Mouse (Mus musculus): ENCODE measurements around the gene Wipi1.
"Not testable (repeated sequence)": the region's sequence is repeated elsewhere in the genome, so short reads cannot be mapped to it uniquely, and the experiment has no call there.

The Wipi1 gene

GRCm38 (mm10) chr11:109611303-109612149, at the start of gene Wipi1:
TSS of gene Wipi1 (minus strand) at chr11:109611967.
- peak; percentile 100 for DNase-seq (ENCODE audit: low read depth)

GRCm38 (mm10) chr11:109660526-109660925, 48.8 kb upstream of the Wipi1 start:
- not testable (repeated sequence) for DNase-seq (ENCODE audit: low read depth)

GRCm38 (mm10) chr11:109656232-109656631, 44.5 kb upstream of the Wipi1 start:
- DNase-seq (ENCODE audit: low read depth), result no peak

GRCm38 (mm10) chr11:109654581-109654980, 42.8 kb upstream of the Wipi1 start:
- DNase-seq (ENCODE audit: low read depth), result no peak

GRCm38 (mm10) chr11:109653201-109653600, 41.4 kb upstream of the Wipi1 start:
- DNase-seq (ENCODE audit: low read depth), result no peak

GRCm38 (mm10) chr11:109652505-109652904, 40.7 kb upstream of the Wipi1 start:
- DNase-seq (ENCODE audit: low read depth), result no peak

- no peak for DNase-seq (ENCODE audit: low read depth)
These were observed 39.8 kb upstream of the Wipi1 start for GRCm38 (mm10) chr11:109651566-109652024.

- DNase-seq (ENCODE audit: low read depth), result peak; percentile 84
These were observed 39.2 kb upstream of the Wipi1 start for GRCm38 (mm10) chr11:109650788-109651565.

GRCm38 (mm10) chr11:109649975-109650701, 38.4 kb upstream of the Wipi1 start:
- peak; percentile 65 for DNase-seq (ENCODE audit: low read depth)

GRCm38 (mm10) chr11:109649206-109649605, 37.4 kb upstream of the Wipi1 start, which contains the start of gene Prkar1a:
TSS of gene Prkar1a (plus strand) at chr11:109649405.
- peak; percentile 43 for DNase-seq (ENCODE audit: low read depth)

GRCm38 (mm10) chr11:109648510-109648909, 36.7 kb upstream of the Wipi1 start:
- peak; percentile 90 for DNase-seq (ENCODE audit: low read depth)

GRCm38 (mm10) chr11:109641498-109642222, 29.9 kb upstream of the Wipi1 start:
- DNase-seq (ENCODE audit: low read depth), result no peak

- DNase-seq (ENCODE audit: low read depth), result peak; percentile 81
These were observed 24.2 kb upstream of the Wipi1 start for GRCm38 (mm10) chr11:109635871-109636395.

- DNase-seq (ENCODE audit: low read depth), result no peak
These were observed 23.2 kb upstream of the Wipi1 start for GRCm38 (mm10) chr11:109634928-109635327.

GRCm38 (mm10) chr11:109629021-109629521, 17.3 kb upstream of the Wipi1 start:
- DNase-seq (ENCODE audit: low read depth), result no peak

- DNase-seq (ENCODE audit: low read depth), result no peak
These were observed 16.3 kb upstream of the Wipi1 start for GRCm38 (mm10) chr11:109628099-109628498.

GRCm38 (mm10) chr11:109627648-109628047, 15.9 kb upstream of the Wipi1 start:
- peak; percentile 49 for DNase-seq (ENCODE audit: low read depth)

- DNase-seq (ENCODE audit: low read depth), result no peak
These were observed 11.5 kb upstream of the Wipi1 start for GRCm38 (mm10) chr11:109623238-109623637.

GRCm38 (mm10) chr11:109622518-109623037, 10.8 kb upstream of the Wipi1 start:
- DNase-seq (ENCODE audit: low read depth), result peak; percentile 91

GRCm38 (mm10) chr11:109621183-109621582, 9.4 kb upstream of the Wipi1 start:
- peak; percentile 79 for DNase-seq (ENCODE audit: low read depth)

GRCm38 (mm10) chr11:109620356-109620755, 8.6 kb upstream of the Wipi1 start:
- DNase-seq (ENCODE audit: low read depth), result no peak

Measured in 416B (cell line).